Mouse (Mus musculus): ENCODE results near the gene Bpi.

Bpi gene

DNA sequence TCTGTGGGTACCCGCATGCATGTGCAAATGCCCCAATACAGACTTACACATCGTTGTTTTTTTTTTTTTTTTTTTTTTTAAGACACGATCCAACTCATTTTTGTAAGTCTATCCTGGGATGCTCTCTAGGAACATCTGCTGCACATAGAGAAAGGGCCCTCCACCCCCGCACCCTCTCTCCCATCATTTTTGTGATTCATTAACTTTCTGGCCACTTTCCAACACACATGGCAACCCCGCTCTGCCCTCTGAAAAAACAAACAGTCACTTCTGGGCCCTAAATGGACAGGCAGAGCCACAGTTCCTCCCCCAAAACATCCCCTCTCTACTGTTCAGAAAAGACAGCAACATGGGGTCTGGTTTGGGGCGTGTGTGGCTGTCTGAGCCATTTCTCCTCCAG lies 27.8 kb downstream of the Bpi start:
- DNase-seq (ENCODE audit: low spot score in 2 of 2): no peak

DNA sequence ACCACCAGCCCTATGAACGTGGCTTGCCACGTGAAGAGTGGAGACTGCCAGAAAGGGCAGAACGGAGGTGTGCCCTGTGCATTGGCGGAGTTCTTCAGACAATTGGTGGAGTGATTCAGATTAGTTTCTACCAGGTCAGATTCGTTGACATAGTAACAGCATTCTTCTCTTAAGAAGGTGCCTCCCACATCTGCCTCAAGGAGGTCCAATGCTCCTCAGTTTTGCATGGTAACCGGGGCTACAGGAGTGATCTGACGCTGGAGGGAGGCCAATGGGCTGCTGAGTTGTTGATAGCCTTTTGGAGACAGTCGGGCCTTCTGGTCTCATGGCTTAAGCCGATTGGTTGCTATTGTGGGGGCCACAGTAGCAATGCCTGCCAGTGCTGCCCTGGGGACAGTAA lies 37.8 kb downstream of the Bpi start:
- no peak for DNase-seq (ENCODE audit: low spot score in 2 of 2)

DNA sequence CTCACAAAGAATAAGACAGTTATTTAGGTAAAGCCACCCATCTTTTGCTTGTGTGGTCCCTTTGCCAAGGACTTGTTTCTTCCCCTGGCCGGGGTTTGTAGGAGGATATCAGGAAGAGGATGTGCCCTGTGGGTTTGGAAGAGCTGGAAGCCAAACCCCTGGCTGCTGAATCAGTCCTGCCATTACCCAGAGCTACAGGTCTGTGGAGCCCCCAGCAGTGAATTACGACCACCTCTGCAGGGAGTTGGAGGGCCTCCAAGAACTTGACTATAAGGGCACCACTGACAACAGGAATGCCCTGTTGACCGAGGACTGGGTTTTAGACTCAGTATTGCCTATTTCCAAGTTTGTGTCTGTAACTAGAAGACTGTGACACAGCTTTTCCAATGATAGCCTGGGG lies 41.3 kb downstream of the Bpi start:
- DNase-seq (ENCODE audit: low spot score in 2 of 2): no peak

DNA sequence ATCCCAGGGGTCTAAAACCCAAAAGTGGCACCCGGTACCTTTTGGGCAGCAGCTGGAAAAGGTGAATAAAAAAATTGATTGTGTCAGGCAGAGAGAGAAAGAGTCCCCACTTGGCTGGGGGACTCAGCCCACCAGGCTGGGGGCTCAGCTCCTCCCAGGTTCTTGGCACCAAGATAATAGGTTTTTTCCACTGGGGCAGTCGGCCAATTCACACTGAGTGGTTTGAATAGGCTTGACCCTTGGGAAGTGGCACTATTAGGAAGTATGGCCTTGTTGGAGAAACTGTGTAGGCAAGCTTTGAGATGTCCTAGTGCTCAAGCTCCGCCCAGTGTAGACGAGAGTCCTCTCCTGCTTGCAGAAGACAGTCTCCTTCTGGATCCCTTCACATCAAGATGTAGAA lies 41.8 kb downstream of the Bpi start:
- no peak for DNase-seq (ENCODE audit: low spot score in 2 of 2)

DNA sequence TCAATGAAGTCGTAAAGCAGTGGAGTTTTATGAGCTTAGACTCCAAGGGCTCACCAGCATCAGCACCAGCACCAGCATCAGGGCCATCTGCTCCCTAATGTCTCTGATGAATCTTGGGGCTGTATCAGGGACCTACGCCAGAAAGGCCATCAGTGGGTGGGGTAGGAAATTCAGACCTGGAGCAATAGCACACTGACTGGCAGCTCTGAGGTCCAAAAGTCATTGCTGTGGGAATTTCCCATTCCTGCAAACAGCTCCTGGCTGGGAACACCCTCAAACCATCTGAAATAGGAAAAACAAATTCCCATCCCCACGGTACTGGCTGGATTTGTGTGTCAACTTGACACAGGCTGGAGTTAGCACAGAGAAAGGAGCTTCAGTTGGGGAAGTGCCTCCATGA lies 44.9 kb downstream of the Bpi start:
- no peak for DNase-seq (ENCODE audit: low spot score in 2 of 2)

DNA sequence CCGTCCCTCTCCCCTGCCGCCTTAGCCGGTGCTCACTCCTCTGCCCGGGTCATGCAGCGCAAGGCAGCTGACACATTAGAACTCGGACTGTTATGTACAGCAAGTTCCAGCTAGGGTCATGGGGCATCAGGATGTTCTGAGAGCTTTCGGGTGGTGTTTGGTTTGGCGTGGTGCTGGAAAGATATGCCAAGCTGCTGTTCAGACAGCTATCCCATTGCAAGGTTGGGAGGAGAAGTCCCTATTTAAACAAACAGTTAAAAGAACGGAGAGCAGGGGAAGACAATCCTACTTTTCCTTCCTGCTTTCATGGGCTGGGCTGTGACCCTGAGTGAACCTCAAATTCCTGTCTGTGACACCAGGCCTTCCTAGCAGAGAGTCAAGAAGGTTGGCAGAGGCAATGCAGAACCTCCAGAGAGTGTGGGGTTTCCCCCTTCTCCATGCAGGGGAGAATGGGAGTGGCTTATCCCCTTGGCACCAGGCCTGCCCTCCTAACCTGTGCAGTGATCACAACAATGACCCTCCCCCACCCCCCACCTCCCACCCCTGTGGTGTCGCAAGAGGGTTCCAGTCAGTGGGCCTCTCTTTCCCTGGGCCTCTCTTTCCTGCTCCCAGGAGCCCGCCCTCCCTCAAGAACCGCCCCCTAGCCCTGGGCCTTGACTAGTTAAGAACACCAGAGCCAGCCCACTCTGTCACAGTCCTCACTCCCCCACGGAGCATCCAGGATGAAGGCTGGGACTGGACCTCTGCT lies 48.2 kb downstream of the Bpi start, which contains the start of gene Lbp:
Lbp (plus strand) TSS at position 546 of the 748 bp plus-strand sequence.
- DNase-seq (ENCODE audit: low spot score in 2 of 2): no peak

DNA sequence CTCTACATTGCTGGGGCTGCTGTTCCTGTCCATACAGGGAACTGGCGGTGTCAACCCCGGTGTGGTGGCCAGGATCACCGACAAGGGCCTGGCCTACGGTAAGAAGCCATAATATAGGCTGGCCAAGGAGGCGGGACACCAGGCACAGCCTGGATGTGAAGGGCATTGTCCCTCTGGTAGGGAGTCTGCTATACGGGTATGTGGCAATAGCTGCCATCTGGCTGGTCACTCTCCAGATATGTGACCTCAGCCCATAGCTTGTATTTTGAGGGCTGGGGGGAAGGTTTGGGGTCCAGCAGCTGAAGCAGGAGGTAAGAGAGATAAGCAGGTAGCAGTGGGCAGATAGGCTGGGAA lies 48.8 kb downstream of the Bpi start:
- DNase-seq (ENCODE audit: low spot score in 2 of 2): no peak

DNA sequence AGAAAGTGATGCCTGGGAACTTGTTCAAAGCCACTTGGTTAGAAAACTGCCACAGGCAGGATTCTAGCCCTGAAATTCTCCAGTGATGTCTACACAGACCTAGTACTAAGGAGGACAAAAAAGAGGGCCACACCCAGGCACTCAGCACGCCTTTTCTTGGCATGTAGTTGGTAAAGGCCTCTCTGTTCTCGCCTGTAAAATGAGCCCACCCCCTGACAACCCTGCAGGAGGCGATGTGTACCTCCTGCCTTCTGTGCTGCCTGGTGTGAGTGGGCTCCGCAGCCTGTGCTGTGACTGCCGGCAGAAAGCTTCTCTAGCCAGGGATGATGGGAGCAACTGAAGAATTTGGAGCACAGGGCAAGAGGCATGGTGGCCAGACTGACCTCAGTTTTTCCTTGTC lies 50.4 kb downstream of the Bpi start:
- no peak for DNase-seq (ENCODE audit: low spot score in 2 of 2)

DNA sequence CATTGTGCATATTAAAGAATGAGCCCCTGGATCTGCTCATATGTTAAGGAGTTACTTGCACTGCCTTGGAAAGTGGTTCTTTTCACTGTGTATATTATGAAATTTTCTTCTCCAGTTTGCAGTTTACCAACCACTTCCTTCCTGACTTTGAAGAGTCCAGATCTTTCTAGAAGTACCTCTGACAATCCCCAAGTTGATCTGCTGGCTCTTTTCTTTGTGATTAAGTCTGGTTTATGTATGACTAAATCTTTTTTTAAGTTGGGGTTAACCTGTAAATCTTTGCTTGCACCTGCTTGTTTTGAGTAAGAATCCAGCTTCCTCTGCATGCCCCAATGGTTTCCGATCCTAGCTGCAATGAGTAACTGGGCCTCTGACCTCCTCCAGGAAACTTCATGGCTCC lies 55.2 kb downstream of the Bpi start:
- DNase-seq (ENCODE audit: low spot score in 2 of 2): no peak

DNA sequence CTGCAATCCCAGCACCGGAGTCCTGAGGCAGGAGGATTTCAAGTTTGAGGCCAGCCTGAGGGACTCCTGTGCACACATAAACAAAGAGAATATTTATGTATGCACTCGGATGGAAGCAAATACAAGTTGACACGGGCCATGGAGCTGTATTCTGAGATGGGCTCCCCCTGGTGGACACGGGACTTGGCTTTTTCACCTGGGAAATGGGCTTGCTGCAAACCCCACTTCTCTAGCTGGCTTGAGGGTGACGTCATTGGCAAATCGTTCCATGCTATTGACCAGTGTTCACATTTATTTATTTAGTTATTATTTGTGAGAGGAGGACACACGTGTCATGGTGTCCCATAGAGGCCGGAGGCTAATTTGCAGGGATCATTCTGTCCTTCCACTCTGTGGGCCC lies 58.5 kb downstream of the Bpi start:
- no peak for DNase-seq (ENCODE audit: low spot score in 2 of 2)

DNA sequence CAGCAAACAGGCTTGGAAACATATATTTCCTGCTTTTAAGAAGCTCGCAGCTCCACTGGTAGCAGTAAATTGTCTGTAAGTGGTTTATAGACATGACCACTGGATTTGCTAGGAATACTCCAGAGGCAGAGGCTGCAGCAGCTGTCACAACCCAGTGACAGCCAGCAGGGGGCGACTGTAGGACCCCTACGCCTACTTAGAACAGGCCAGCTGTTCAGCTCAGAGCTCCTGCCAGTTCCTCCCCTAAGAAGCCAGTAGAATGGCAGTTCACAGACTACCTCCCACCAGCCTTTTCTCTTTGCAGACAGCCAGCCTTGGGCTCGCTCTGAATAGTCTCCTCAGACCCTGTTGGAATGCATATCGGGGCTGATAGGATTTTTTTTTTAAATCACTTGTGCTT lies 59.1 kb downstream of the Bpi start:
- peak; percentile 53 to 76 for DNase-seq (ENCODE audit: low spot score in 2 of 2)

DNA sequence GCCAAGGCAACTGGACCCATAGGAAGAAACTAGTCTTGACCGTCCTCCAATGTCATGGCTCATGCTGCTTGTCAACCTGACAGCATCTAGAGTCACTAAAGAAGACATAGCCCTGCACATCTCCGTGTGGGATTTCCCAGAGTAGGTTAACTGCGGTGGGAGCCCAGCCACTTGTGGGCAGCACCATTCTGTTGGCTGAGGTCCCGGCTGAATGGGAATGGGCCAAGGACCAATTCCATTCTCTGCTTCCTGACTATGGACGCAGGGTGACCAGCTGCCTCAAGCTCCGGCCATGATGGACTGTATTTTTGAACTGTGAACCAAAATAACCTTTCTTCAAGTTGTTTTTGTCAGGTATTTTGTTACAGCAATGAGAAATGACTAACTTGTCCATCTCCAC lies 63.7 kb downstream of the Bpi start:
- DNase-seq (ENCODE audit: low spot score in 2 of 2): no peak

DNA sequence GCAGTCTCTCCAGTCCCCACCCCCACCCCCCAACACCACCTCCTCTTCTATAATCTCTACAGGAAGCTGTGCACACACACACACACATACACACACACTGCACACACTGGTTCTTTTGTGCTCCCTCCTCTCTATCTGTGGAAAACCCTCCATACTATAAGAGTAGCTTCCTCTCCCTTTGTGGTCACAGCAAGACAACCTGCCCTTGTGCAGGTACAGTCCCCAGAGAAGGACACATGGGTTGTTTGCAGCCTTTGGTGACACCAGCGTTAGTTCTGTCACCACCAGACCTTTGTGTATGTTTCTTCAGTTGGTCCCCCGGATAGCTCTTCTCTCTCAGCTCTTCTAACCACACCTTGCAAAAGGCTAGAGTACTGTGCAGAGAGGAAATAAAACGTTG lies 65.0 kb downstream of the Bpi start:
- DNase-seq (ENCODE audit: low spot score in 2 of 2): no peak

DNA sequence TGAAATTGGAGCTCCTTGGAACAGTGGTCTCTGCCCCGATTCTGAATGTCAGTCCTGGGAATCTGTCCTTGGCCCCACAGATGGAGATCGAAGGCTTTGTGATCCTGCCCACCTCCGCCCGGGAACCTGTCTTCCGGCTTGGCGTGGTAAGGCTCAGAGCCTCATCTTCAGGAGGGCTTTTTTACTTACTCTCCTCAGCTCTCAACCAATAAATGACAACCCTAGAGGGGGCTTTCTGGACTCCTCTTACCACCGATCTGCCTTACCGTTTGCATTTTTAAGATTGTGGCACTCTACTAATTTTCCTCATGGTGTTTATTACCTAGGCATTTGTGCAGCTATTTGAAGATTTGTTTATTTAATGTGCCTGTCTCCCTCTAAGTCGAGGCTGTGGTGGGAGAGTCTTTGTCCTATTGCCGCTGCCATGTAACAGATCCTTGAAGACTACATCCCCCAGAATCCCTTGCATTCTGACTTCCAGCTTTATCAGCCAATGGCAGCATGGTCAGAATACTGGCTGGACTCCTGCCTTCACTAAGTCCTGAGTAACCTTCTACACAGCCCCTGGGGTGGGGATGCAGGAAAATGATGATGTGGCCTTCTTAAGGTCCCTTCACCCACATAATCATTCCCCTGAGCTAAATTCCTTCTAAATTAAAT lies 66.8 kb downstream of the Bpi start:
- peak in 1 of 2 experiments; percentile 16 for DNase-seq (ENCODE audit: low spot score in 2 of 2)

DNA sequence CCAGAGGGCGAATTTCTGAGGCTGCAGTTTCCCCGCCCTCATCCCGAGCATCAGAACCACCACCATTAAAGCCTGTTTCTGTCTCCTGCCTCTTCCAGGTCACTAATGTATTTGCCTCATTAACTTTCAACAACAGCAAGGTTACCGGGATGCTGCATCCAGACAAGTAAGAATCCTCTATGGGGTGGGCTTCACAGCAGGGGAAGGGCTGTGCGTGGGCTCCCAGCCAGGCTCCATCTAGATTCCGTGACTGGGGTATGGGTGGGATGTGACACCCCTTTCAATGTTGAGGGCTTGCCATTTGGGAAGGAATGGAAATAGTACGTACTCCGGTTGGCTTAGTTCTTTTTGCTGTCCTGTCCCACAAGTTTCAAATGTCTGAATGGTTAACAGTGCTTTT lies 67.7 kb downstream of the Bpi start:
- DNase-seq (ENCODE audit: low spot score in 2 of 2): no peak

Measured in cerebellum, postnatal 4 days (tissue).